In the genomic region with DNA sequence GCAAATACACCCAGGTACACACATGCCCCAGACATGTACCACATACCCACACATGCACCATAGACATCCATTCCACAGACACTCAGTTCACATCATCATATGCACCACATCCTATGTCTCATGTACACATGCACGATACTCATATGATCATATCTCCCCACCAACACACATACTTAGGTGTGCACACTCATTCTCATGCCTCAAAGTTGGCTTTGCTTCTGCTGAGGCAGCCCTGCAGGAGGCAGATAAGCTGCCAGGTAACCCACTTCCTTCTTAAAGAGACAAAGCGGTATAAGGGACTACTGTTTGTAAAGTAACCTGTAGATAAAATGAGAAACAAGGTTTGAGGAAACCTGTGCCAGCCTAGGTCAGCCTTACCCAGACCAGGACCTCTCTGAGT, we compare ENCODE assay signal across 29 mouse cellular contexts.
DNase-seq lines count a peak whose midpoint lies in the region; ATAC-seq lines count a peak whose summit lies in the region.
"Had no signal": no experiment of that assay in that cellular context is flagged by ENCODE, and none has a peak within 500 bp of the region (broad histone marks: within the 10 kb centered on the region; RNA-seq: fewer than 3 reads in every experiment).

No protein-coding gene starts in this region.

- H3K9me3 ChIP-seq in heart, embryonic 13.5 days: no peaks in the 10 kb centered on the region; the same call in 1 of the 2 replicates
- H3K9me3 ChIP-seq in forebrain, embryonic 16.5 days (ENCODE audit: control insufficient read depth, low read length): no peaks in the 10 kb centered on the region
- H3K9me3 ChIP-seq: G1E; heart, embryonic 15.5 days; intestine, embryonic 15.5 days; limb, embryonic 10.5 days; limb, embryonic 15.5 days; liver, embryonic 13.5 days had no signal

- 80% methylated on average over 2 of the region's 2 CpGs for WGBS in heart, embryonic 13.5 days
- 97% methylated on average over 2 of the region's 2 CpGs for WGBS in forebrain, embryonic 16.5 days

- H3K36me3 ChIP-seq in heart, embryonic 13.5 days: no peaks in the 10 kb centered on the region
- H3K36me3 ChIP-seq in forebrain, embryonic 16.5 days (ENCODE audit: control insufficient read depth, insufficient read depth): no peaks in the 10 kb centered on the region
- H3K36me3 ChIP-seq: G1E; heart, embryonic 15.5 days; intestine, embryonic 15.5 days; limb, embryonic 10.5 days; limb, embryonic 15.5 days; liver, embryonic 13.5 days had no signal

- intact Hi-C loops in heart, postnatal 36 days (cut with DNase I): no loop called here

- H3K4me1 ChIP-seq in heart, embryonic 13.5 days: peaks cover 43% of the 10 kb centered on the region
- no peaks in the 10 kb centered on the region for H3K4me1 ChIP-seq in forebrain, embryonic 16.5 days (replicated peaks; ENCODE audit: control insufficient read depth, insufficient read depth, low read length)

- no peak for DNase-seq in heart, postnatal 36 days
- DNase-seq in CD4-positive helper T cell, adult 2 months (ENCODE audit: low read depth, low spot score): peak; percentile 52
- DNase-seq in urinary bladder, adult 2 months (ENCODE audit: low spot score): no peak
- DNase-seq in thymus, postnatal 10 days (ENCODE audit: low spot score in 2 of 2): no peak
- DNase-seq: adrenal gland, postnatal 14 days; cerebellum, adult 18-20 months; gastrocnemius, postnatal 25 days; kidney, adult 2 months; kidney, postnatal 36 days; layer of hippocampus, adult 9-11 months; liver, embryonic 13.5 days; lung, adult 2 months; lung, postnatal 10 days; midbrain, embryonic 14.5 days; spleen, adult 18-20 months; thymus, adult 2 months; thymus, postnatal 4 days had no signal

- no peak overlapping the region for H3K4me3 ChIP-seq in heart, embryonic 13.5 days
- no peak overlapping the region for H3K4me3 ChIP-seq in forebrain, embryonic 16.5 days (replicated peaks; ENCODE audit: low read length)
- H3K4me3 ChIP-seq: heart, embryonic 15.5 days; intestine, embryonic 15.5 days; limb, embryonic 10.5 days; limb, embryonic 15.5 days; liver, embryonic 13.5 days had no signal

- no peak overlapping the region for H3K4me2 ChIP-seq in heart, embryonic 13.5 days
- H3K4me2 ChIP-seq in forebrain, embryonic 16.5 days (ENCODE audit: low read length): no peak overlapping the region
- H3K4me2 ChIP-seq: heart, embryonic 15.5 days; hindbrain, embryonic 14.5 days; intestine, embryonic 15.5 days; limb, embryonic 15.5 days; liver, embryonic 13.5 days had no signal

- H3K9ac ChIP-seq in heart, embryonic 13.5 days: no peak overlapping the region
- H3K9ac ChIP-seq in forebrain, embryonic 16.5 days (replicated peaks; ENCODE audit: low read depth, low read length): no peak overlapping the region
- H3K9ac ChIP-seq: heart, embryonic 15.5 days; hindbrain, embryonic 14.5 days; intestine, embryonic 15.5 days; limb, embryonic 15.5 days; liver, embryonic 13.5 days had no signal

- ATAC-seq in heart, embryonic 13.5 days (ENCODE audit: extremely low read depth, insufficient number of reproducible peaks, low FRiP score, low TSS enrichment): no peak
- ATAC-seq in CD4-positive, CD25-positive, alpha-beta regulatory T cell, adult 4 months: peak; percentile 54
- ATAC-seq in inflammation-experienced regulatory T-cells, adult 6 months: peak; percentile 39
- no peak for ATAC-seq in forebrain, embryonic 16.5 days
- ATAC-seq: forebrain, embryonic 14.5 days; Patski had no signal

- no peaks in the 10 kb centered on the region for H3K27me3 ChIP-seq in heart, embryonic 13.5 days (replicated peaks)
- H3K27me3 ChIP-seq in forebrain, embryonic 16.5 days (replicated peaks; ENCODE audit: control insufficient read depth, insufficient read depth, low read length): no peaks in the 10 kb centered on the region
- H3K27me3 ChIP-seq: heart, embryonic 15.5 days; intestine, embryonic 15.5 days; limb, embryonic 15.5 days; liver, embryonic 13.5 days; Patski had no signal

- H3K27ac ChIP-seq in heart, embryonic 13.5 days (replicated peaks): peak overlapping the region; percentile 82; the same call in 1 of the 2 replicates
- no peak overlapping the region for H3K27ac ChIP-seq in forebrain, embryonic 16.5 days (ENCODE audit: low read length)
- H3K27ac ChIP-seq: hindbrain, embryonic 14.5 days; intestine, embryonic 15.5 days; limb, embryonic 15.5 days; liver, embryonic 13.5 days had no signal

Comparison
In these comparisons a context has a peak if more than half of its experiments do, and no peak if none do; other contexts are left out.
1. ATAC-seq: peak in CD4-positive, CD25-positive, alpha-beta regulatory T cell, adult 4 months (single experiment) and inflammation-experienced regulatory T-cells, adult 6 months (single experiment); none in heart, embryonic 13.5 days (single experiment) and forebrain, embryonic 16.5 days (single experiment).